Mouse (Mus musculus): ENCODE results near the gene Fam178b.

Gene Fam178b

DNA sequence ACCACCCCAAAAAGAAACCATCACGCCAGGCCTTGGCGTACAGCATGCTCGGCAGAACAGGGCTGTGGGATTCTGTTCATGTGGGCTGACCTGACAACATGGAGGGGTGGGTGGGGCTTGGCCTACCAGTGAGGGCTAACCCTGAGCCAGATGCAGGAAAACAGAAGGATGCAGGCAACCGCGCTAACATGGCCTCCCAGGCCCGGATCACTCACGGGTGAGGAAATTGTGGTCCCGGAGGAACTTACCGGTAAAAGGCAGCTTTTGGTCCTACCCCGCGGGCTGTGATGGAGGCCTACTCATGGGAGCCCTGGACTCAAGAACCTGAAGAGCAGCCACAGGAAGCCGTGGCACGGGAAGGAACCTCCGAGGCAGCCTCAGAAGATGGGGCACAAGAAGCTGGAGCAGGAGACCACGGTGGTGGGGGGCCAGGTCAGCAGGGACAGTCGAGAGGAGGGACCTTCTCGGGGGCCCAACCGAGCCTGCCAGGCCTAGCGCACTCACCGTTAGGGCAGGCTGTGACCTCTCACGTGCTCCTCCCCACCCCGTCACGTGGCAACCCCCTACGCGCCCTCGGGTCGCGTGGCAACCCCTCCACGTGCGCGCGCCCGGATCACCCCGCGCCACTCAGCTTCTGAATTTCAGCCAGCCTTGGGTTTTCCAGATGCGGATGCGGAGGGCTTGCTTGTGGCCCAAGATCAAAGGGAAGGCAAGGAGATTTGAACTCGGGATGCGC, at the start of gene Fam178b:
Fam178b (minus strand) TSS at position 564 of the 736 bp plus-strand sequence.
- DNase-seq: no peak

DNA sequence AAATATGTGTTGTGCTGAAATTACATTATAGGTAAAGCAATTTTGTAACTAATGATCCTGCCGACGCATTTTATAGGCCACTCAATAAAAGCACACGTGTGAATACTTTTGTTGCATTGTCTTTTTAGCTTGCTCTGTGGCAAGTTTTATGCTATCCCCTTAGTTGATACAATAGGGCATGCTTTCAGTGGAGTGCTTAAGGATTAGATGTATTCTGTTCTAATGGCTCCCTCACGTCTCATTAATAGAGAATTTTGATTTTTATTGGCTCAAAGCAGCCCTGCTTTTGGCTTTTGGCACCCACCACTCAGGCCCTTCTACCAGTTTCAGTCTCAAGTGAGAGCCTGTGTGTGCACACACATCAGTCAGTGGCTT, 41.1 kb upstream of the Fam178b start:
- DNase-seq: no peak

DNA sequence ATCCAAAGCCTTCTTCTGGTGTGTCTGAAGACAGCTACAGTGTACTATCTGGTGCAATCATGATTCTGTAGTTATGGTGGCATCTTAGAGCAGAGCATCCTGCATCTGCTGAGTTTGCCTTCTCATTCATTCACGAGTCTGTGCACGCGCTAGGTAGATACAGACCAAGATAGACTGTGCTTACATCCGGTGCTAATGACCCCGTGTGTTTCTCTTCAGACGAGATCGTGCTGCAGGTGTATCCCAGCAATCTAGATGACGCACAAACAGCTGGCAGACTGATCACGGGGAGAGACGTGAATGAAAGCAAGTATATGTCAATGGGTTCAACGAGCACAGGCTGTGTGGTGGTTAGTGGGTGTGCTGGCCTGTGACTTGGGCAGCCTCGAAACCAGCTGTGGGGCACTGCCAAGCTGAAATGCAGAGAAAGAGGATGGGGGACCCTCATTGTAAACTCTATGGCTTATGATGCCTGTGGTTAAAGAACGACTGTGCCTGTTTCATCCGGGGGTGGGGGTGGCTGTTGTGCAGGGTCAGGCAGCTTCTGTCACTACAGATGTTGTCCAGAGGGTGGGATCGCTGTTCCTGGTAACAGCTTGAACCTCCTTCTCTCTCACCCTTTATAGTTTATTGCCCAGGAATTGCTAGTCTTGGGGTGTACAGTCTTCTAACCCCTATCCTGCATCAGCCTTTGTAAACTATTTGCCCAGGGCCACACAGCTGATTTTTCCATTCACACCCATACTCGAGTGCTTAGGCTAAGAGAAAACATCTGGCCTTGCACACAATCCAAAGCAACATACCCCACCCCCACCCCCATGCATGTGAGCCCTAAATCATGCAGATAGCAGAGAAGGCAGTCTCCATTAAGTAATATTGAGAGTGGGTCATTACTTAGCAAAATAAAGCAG, 40.4 kb upstream of the Fam178b start:
- DNase-seq: no peak

DNA sequence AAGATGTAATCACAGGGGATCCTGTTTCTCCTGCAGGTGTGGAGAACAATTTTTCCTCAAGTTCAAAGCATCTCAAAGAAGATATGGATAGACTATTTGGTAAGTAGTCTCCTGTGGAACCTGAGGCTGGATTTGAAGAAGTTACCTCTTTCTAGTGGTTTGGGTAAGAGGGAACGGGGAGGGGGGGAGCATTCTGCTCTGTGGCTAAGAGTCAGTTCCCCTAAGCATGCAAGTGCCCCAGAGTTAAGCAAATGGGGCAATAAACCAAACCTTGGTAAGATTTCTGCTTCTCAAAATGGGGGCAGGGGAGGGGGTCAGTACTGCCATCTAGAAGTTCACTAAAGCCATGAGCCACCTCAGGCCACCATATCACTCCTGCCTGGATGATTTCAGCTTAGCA, 35.8 kb upstream of the Fam178b start:
- no peak for DNase-seq

DNA sequence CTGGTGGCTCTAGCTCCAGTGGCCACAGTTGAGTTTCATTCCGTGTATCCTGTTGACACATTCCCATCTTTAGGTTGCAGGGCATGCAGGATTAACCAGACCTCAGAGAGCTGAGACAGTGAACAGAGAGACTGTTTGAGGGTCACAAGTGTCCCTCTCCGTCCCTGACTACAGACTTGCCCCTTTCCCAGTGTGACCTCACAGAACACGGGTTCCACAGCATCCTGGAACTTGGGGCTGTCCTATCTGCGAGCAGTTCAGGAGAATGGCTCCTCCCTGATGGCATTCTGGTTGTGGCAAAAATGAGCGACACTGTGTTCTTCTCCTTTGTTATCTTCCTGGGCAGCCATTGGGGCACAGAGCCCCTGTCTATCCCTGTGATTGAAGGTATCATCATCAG, 31.3 kb upstream of the Fam178b start, which contains the start of gene Actr1b:
Actr1b (minus strand) TSS at position 112 of the 400 bp plus-strand sequence.
- DNase-seq: no peak

GRCm38 (mm10) chr1:36711104-36711503, 28.1 kb upstream of the Fam178b start:
- DNase-seq: no peak

DNA sequence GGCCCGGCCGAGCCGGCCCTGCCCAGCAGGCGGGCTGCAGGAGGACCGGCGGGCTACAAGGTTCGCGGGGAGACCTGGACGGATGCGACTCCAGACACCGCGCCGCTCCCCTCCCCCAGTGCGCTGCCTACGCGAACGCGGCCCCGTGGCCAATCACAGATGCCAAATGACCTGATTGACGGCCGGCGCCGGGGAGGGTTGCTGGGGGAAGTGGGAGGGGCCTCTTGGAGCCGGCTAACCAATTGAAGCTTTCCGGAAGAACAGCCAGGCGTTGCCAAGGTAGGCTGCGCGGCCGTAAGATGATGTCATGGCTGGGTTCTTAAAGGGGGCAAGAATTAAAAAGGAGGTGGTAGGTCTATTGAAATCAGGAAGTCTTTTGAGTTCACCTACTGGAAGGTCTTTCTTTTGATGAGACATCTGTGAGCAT, 26.9 kb upstream of the Fam178b start, which contains the start of gene 4933424G06Rik:
4933424G06Rik (plus strand) TSS at position 296 of the 427 bp plus-strand sequence.
- DNase-seq: peak; percentile 99

DNA sequence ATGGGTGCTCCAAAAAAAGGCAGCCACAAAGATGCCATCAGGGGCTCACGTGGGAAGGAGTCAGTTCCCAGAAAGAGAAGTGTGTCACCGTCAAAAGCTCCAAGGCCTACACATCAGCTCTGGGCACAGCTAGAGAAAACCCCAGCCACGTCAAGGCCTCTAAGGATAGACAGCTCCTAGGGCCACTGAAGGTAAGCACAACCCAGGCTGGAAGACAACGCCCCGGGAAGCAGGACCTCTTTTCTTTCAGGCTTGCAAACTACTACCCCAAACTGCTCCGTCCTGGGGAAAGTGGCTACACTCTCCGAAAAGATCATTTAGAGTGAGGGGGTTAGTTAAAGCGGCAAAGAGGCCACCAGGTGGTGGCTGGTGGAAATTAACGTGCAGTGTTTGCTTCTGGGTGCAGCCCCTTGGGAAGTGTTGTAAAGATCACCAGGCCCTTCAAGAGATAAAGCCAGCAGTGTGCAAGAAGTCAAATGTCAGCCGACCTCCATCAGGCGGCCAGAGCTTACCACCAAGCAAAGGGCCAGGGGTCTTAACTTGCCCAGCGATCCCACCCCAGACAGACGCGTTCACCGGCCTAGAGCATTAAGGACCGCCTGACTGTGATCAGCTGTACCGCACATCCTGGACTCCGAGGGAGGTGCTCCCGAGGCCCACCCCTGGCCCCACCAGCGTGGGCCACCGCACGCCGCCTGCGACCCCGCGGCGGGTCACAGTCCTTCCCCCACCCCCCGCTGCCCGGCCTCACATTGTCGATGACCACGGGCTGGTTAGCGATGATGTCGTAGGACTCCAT, 26.3 kb upstream of the Fam178b start:
- DNase-seq: peak; percentile 57 to 58

DNA sequence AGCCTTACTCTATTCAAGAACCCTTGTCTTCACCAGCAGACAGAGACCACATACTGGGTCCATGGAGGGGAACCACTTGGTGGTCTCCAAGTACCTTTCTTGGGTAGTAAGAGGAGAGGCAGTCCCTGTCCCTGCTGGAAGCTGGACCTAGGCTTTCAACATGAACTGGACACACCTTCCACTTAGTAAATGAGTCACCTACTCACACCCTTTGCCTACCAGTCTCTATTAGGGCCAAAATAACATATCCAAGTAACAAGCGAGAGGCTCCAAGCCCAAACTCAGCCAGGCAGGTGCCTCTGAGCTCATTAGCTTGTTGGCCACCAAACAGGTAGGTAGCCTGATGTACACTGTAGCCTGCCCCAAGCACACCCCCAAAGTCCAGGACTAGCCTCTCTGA, 25.6 kb upstream of the Fam178b start:
- peak in 1 of 2 experiments; percentile 4 for DNase-seq

DNA sequence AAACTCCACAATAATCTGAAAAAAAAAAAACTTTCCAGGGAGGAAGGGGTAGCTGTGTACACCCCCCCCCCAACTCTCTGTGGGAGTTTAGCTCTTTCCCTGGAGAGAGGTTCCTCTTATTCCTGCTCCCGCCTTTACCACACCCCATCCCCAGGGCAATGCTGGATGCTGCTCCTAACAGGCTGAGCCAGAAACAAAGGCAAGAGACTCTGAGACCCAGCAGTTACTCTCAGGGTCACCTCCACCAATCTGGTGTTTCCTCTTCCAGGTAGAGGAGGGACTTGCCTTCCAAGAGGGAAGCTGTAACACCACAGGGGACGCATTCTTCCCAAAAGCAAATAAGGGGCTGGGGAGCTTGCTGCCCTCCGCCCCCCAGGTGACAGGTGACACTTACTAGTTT, 24.8 kb upstream of the Fam178b start:
- no peak for DNase-seq

- peak in 1 of 2 experiments; percentile 5 for DNase-seq
Measured at GRCm38 (mm10) chr1:36707166-36707565, 24.2 kb upstream of the Fam178b start.

DNA sequence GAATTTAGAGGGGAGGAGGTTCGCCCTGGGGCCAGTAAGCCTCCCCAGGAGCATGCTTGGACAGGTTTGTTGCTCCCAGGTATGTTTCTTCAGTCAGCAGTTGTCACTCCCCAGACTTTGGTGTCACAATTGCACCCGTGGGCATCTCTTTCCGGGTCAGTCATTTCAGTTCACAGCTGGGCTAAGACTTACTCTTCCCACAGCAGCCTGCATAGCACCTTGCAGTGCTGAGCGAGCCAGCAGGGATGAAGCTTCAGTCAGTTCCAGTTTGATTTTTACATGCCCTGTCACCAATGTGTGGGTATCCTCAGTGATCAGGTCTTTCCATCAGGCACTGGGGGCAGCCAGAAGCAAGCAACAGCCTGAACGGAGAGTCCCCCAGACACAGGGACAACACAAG, 14.0 kb upstream of the Fam178b start:
- DNase-seq: no peak

GRCm38 (mm10) chr1:36696411-36696810, 13.4 kb upstream of the Fam178b start:
- no peak for DNase-seq

DNA sequence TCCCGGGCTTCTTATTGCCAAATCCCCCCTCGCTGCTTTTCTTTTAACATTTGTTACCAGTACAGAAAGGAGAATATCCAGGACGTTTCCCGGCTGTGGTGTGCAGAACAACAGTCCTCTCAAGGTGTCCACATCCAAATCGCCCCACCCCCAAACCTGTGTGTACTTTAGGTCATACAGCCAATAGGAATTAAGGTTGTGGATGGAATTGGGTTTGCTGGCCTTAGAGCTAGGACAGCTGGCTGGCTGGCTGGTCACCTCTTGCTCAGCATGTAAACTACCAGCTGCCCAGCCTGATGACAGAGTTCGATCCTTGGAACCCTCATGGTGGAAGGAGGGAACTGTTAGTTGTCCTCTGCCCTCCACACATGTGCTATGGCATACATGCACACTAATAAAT, 11.9 kb upstream of the Fam178b start:
- no peak for DNase-seq

DNA sequence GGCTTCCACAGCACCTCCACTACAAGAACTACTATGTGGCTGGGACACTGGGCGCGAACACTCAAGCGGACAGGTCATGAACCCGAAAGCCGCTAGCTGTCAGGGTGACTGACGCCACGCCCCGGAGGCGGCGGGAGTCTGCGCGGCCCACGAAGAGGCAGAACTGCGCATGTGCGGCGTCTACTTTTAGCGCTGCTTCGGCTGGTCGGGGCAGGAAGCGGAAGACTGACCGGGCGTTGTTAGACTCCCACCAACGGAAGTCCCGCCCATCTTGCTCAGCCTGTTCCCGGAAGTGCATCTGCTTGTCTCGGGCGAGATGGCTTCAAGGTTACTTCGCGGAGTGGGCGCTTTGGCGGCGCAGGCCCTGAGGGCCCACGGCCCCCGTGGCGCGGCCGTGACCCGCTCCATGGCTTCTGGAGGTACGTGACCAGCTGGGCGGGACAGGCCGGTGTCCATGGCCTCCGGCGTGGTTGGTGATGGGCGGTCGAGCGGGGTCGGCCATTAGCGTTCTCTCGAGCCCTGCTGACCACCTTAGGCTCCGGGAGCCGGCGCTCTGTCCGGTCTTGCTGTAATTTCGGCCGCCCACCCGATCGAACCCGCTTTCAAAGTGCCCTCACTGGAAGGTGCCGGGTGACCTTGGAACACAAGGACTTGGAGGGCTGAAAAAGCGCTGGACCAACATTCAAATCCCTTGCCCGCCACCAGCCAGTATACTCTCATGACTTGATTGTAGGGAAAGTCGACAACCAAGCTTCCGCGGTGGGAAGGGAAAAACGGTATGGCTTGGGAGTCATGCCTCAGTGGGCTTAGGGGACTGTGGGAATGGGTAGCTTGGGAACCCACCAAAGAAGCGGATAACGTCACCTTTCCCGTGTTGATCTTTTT, 8.5 kb upstream of the Fam178b start, which contains the start of gene Cox5b:
Cox5b (plus strand) TSS at position 179 of the 885 bp plus-strand sequence.
- peak; percentile 97 to 98 for DNase-seq

- no peak for DNase-seq
Measured at GRCm38 (mm10) chr1:36690671-36691235, 7.8 kb upstream of the Fam178b start.

DNA sequence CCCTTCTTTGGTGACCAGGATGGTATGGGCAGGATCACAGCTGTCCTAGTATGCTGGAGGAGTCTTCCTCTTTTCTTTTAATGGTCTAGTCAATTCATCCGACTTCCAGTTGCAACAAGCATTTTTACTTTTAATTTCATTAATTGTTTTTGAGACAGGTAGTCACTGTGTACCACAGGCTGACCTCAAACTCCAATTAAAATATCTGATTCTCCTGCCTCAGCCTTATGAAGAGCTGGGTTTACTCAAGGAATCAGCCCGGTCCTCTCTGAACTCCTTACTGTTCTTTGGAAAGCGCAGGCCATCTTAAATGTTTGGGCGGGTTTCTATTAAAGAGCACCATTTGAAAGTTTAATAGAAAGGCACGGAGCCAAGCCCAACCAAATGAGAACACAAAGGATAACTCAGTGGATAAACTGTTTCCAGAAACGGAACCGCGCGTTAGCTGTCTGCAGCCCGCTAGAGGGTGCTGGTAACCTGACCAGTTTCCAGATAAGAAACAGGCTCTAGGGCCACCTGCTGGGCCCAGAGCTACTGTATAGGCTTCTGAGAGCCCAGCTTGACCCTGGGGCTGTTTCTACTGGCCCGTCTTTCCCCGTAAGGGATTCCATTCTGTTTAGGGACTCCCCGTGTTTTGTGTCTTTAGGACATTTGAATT, 956 bp upstream of the Fam178b start:
- peak; percentile 88 to 91 for DNase-seq

- DNase-seq: no peak
Measured at GRCm38 (mm10) chr1:36680893-36681292, 2.1 kb downstream of the Fam178b start.

DNA sequence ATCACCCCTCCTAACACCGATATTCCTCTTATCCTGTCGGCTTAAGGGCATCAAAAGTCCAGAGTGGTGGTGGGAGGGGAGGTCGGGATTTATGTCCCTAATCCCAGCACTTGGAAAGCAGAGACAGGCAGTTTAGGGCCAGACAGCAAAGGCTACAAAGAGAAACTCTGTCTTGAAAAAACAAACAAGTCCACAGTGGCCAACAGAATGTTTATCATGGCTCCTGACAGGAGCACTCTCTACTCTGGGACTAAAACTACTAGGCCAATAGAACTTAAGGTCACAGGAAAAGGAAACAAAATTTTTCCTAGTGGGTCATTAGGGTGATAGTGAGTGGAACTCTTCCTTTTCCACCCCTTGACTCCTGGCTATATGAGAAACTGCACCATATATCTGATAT, 8.0 kb downstream of the Fam178b start:
- DNase-seq: no peak

DNA sequence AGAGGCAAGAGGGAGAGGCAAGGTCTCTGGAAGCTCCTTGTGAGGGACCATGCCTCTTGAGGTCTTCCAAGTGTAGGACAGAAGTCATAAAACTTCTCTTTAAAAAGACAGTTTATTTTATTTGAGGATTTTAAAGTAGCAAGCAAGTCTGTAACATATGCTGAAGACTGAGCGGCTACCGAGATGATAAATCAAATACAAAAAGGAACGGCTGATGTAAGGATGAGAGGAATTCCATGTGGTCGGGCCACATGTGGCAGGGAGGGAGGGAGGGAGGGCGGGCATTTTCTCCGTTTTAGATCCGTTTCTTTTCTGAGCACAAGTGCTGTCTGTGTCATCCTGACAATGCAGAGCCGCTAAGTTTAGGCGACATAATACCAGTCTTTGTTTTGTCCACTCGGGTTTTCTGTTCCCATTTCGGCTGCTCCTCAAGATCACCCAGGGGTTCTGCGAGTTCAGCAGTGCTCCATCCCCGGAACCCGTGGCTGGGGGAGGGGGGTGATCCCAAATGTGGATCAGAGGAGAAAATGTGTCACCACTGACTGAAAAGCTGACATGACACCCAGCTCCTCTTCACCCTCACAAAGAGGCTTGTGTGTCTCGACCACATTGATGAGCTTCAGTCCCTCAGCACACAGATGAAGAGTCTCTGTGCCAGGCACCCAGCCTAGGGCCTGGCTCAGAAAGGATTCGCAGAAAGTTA, 10.2 kb downstream of the Fam178b start:
- DNase-seq: no peak

All from cerebellum, postnatal 14 days (tissue).